Mouse (Mus musculus) liver, embryonic 14.5 days (tissue): Measurements from ENCODE around the gene Vars.

Source experiments
- CTCF ChIP-seq: IDR thresholded peaks from 2 replicates; pipeline ENCODE4 v1.5.1; 2016; ENCODE audit warnings: antibody characterized with exemption, low read depth, control low read depth
- EP300 ChIP-seq: IDR thresholded peaks from 2 replicates; pipeline ENCODE4 v1.6.1; 2016; ENCODE audit warnings: antibody characterized with exemption, low read depth

DNA sequence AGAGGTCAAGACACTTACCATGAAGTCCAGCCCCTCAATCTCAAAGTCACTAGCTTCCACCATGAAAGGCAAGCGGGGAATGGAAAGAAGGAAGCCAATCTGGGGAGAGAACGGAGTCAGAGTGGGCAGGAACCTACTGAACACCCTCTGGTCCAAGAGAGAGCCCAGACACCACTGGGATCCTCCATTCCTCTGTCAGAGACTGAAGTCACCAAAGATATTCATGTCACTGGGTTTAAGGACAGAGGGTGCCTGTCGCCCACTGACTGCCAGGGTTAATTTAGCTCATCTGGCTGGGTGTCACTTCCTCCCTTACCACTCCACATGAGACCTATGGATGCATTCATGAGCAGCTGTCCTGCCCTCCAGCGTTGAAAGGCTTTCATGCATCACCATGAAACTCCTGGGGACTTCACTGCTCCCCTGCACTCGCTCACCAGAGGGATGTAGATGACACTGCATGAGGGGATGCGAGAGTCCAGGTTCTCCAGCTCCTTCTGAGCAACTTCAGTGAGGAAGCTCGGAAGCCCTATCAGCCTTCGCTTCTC lies 31.6 kb downstream of the Vars start:
- TF ChIP-seq CTCF (peak; percentile 29), EP300 (no peak)
